Mouse (Mus musculus) thymus, adult 2 months (tissue): Measurements from ENCODE around the gene Card6.

Experiments used
- CTCF ChIP-seq: fragments of 200-500 bp; IDR thresholded peaks from 2 replicates; pipeline ENCODE4 v1.5.1; 2012; ENCODE audit warnings: mild to moderate bottlenecking, control low read depth, low read length, moderate library complexity, borderline replicate concordance; ENCODE audit not compliant: control insufficient read depth, poor library complexity, insufficient read depth; ENCODE audit errors: extremely low read depth
- POLR2A ChIP-seq: fragments of 200-500 bp; IDR thresholded peaks from 2 replicates; pipeline ENCODE4 v1.6.1; 2012; ENCODE audit warnings: mild to moderate bottlenecking, low read length, control low read depth, moderate library complexity; ENCODE audit not compliant: control insufficient read depth, poor library complexity, insufficient read depth; ENCODE audit errors: extremely low read depth

GRCm38 (mm10) chr15:5106293-5106692, 2.0 kb downstream of the Card6 start:
- TF ChIP-seq CTCF (no peak), POLR2A (no peak)
